Mouse (Mus musculus) heart, adult 2 months (tissue): Measurements from ENCODE around the gene Nit1. TPM values are rescaled to one million over a fixed set of nuclear protein-coding genes. Genes with fewer than 3 reads are reported as not detected.

Source experiments
- DNase-seq, 2 experiments: peaks; one replicate each; pipeline ENCODE4 v3.0.0; 2021
- H3K27ac ChIP-seq: fragments of 200-600 bp; 2 replicates; pipeline ENCODE4 v1.8.1; 2022
- H3K27me3 ChIP-seq: fragments of 200-500 bp; 2 replicates; pipeline ENCODE4 v1.6.1; 2012; ENCODE audit warnings: mild to moderate bottlenecking, low read length, inconsistent platforms, mixed read lengths; ENCODE audit not compliant: control insufficient read depth, insufficient read depth
- H3K36me3 ChIP-seq: fragments of 200-500 bp; 2 replicates; pipeline ENCODE4 v1.6.1; 2012; ENCODE audit warnings: low read length, inconsistent platforms; ENCODE audit not compliant: control insufficient read depth, insufficient read depth
- H3K4me1 ChIP-seq: fragments of 200-500 bp; 2 replicates; pipeline ENCODE4 v1.6.1; 2011; ENCODE audit warnings: low read length; ENCODE audit not compliant: control insufficient read depth, insufficient read depth
- H3K4me3 ChIP-seq: fragments of 200-600 bp; 2 replicates; pipeline ENCODE4 v1.8.1; 2022
- H3K79me2 ChIP-seq: fragments of 200-500 bp; replicated peaks from 2 replicates; pipeline ENCODE4 v1.6.1; 2012; ENCODE audit warnings: mild to moderate bottlenecking, inconsistent platforms, low read length, moderate library complexity, mixed read lengths; ENCODE audit not compliant: control insufficient read depth, insufficient read depth
- H3K9ac ChIP-seq: fragments of 200-500 bp; 2 replicates; pipeline ENCODE4 v1.6.1; 2012; ENCODE audit warnings: low read depth, mild to moderate bottlenecking, control low read depth, inconsistent platforms, low read length, mixed read lengths
- CTCF ChIP-seq: fragments of 200-600 bp; IDR thresholded peaks from 2 replicates; pipeline ENCODE4 v1.8.1; 2022; ENCODE audit warnings: antibody characterized with exemption, mild to moderate bottlenecking, moderate library complexity
- EP300 ChIP-seq: fragments of 200-500 bp; IDR thresholded peaks from 2 replicates; pipeline ENCODE4 v1.6.1; 2011; ENCODE audit warnings: low read depth, low read length, control low read depth; ENCODE audit not compliant: insufficient read depth
- POLR2A ChIP-seq: fragments of 200-500 bp; IDR thresholded peaks from 2 replicates; pipeline ENCODE4 v1.6.1; 2011; ENCODE audit warnings: mild to moderate bottlenecking, low read depth, low read length, control low read depth; ENCODE audit not compliant: insufficient read depth
- WGBS: fragments of 180-500 bp; shearing (Covaris S2); methylation state at CpG from one replicate; pipeline ENCODE4 v1.1.7; 2018; 5-methylcytosine and 5-hydroxymethylcytosine counted together
- intact Hi-C: fragments of 180-260 bp; cut with DNase I; formaldehyde crosslinking; loops from one replicate; pipeline ENCODE4 v1.15.1; 2025
- polyA plus RNA-seq: library from polyadenylated mRNA; depleted of rRNA; stranded (reverse); fragments of >200 nt; gene quantifications from 2 replicates; pipeline ENCODE4 v1.2.3, GENCODE M21; 2012
- total RNA-seq, 2 experiments: library from RNA; stranded (reverse); gene quantifications; 2 replicates each; pipeline ENCODE4 v1.2.3; 2021

Gene Nit1
- total and polyA plus RNA-seq, 3 experiments, result 25.9 to 40.1 (median 32.7) TPM

DNA sequence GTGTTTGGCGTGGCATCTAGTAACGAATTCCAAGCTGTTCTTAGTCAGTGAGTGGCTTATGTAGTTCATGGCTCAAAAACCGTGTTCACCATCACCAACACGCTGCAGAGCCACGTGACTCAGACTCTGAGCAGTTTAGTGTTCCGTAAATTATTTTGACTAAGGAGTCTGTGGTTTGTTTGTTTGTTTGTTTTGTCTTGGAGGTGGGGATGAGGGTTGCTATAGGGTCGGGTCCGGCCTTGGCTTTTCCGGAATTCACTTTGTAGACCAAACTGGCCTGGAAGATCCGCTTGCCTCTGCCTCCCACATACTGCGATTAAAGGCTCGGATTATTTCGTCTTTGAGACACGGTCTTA, 627 bp upstream of the Nit1 start:
- peak overlapping the region; percentile 99 for H3K4me3 ChIP-seq
- no peaks in the 10 kb centered on the region for H3K27me3 ChIP-seq
- peaks cover 9% of the 10 kb centered on the region for H3K4me1 ChIP-seq
- H3K27ac ChIP-seq, result peak overlapping the region; percentile 83
- WGBS, result 2% methylated on average over 14 of the region's 14 CpGs
- 0 out of 2 replicates have a peak, but pooled peaks cover 8% of the 10 kb centered on the region for H3K36me3 ChIP-seq
- DNase-seq, result no peak
- peaks cover 8% of the 10 kb centered on the region for H3K79me2 ChIP-seq
- H3K9ac ChIP-seq, result peak overlapping the region; percentile 83
- TF ChIP-seq EP300 (no peak), CTCF (no peak), POLR2A (no peak)
- intact Hi-C loops, result no loop called here

DNA sequence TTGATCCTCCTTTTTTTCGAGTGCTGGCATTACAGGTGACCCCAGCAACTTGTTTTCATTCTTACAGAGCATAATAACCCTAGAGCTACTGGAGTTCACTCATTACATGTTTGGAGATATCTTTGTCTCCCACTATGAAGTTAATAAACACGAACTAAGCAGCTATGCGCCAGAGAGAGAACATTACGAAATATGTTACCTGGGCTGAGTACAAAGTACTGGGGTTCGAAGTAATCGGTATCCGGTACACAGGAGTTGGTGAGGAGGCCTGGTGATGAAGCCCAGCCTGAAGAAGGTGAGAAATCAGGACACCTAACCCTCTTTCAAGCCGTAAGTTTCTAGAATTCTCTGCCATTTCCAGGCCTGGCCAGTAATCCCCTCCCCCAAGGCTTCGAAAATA, 731 bp downstream of the Nit1 start:
- Histone ChIP-seq H3K27ac (no peak overlapping the region; the same call in 1 of the 2 replicates), H3K79me2 (peaks cover 4% of the 10 kb centered on the region; the same call in 1 of the 2 replicates), H3K4me3 (peak overlapping the region; percentile 99), H3K4me1 (peaks cover 9% of the 10 kb centered on the region), H3K27me3 (no peaks in the 10 kb centered on the region), H3K9ac (no peak overlapping the region), H3K36me3 (0 out of 2 replicates have a peak, but pooled peaks cover 8% of the 10 kb centered on the region)
- DNase-seq, result no peak
- no peak for TF ChIP-seq CTCF
- TF ChIP-seq EP300, result no peak
- TF ChIP-seq POLR2A, result no peak
- WGBS, result 63% methylated on average over 9 of the region's 9 CpGs
- intact Hi-C loops, result loop anchor here (1.0 kb wide), 1 partner anchor 15 kb away; the partner anchor contains the start of gene Dedd

DNA sequence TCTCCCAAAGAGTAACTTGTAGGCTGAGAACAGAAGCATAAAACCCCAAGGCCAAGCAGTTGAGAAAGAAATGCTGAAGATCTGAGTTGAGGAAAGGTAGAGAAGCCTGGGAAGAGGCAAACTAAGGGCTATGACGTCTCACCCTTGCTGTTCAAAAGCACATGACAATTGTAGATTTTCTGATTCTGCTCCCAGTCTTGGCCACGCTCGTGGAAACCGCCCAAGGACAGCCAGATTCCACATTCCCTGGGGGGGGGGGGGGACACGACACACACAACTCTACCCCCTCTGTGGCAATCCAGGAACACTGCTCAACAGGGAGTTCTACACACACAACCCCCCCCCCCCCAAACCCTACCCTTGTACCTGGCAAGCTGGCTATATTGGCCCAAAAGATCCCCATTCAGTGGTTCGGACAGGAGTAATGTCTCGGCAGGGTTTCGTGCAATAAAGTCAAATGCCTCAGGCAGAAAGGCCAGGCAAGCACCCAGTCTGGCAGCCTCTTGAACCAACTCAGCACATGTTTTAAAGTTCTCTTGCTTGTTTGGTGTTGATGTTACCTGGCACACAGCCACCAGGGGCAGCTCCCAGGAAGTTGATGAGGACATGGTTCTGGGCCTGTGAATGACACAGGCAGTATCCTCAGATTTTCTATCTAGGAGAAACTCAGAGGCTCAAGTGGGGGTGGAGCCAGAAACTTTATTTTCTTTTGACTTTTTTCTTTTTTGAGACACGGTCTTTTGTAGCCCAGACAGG, 1.3 kb downstream of the Nit1 start:
- Histone ChIP-seq H3K27me3 (no peaks in the 10 kb centered on the region), H3K9ac (no peak overlapping the region), H3K4me1 (peaks cover 7% of the 10 kb centered on the region), H3K36me3 (0 out of 2 replicates have a peak, but pooled peaks cover 7% of the 10 kb centered on the region), H3K4me3 (no peak overlapping the region), H3K27ac (no peak overlapping the region), H3K79me2 (peaks cover 4% of the 10 kb centered on the region; the same call in 1 of the 2 replicates)
- TF ChIP-seq POLR2A (no peak), EP300 (no peak), CTCF (no peak)
- intact Hi-C loops, result no loop called here
- WGBS, result 59% methylated on average over 9 of the region's 9 CpGs
- peak; percentile 26 to 39 for DNase-seq

DNA sequence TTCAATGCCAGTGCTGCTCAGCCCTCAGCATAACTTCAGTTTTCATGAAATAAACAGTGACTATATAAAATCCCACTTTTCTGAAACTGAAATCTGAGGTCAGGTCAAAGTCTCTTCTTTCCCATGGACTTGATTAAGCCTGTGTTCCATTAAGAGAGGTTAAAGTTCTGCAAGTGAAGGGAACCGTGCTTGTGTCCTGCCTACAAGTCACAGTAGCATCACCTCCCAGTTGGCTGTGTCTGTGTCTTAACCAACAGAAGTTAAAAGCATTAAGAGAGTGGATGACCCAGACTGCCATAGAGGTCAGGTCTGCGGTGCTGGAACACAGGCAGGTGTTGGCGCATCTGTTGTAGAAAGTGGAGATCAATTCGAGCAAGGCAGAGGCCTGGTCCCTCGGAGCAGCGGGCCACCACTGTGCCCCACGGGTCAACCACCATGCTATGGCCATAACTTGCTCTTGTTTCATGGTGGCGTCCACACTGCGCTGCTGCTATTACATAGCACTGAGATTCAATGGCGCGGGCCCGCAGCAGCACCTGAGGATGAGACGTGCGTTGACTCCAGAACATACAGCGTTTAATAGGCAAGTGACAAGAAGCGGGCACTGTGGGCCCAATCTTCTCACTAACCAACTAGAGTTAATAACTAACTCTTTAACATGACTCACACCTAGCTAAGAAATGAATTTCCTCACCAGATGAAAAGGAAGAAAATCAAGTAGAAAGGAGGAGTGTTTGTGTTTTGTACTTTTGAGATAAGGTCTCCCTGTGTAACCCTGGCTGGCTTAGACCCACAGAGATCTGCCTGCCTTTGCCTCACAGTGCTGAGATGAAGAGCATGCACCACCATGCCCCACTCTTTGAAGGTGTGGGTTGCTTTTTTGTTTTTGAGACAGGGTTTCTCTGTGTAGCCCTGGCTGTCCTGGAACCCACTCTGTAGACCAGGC, 2.9 kb downstream of the Nit1 start:
- no peak overlapping the region for H3K27ac ChIP-seq
- H3K79me2 ChIP-seq, result peaks cover 4% of the 10 kb centered on the region; the same call in 1 of the 2 replicates
- no peak for TF ChIP-seq EP300
- no peak for TF ChIP-seq CTCF
- TF ChIP-seq POLR2A, result no peak
- H3K27me3 ChIP-seq, result no peaks in the 10 kb centered on the region
- no peak overlapping the region for H3K4me3 ChIP-seq
- H3K9ac ChIP-seq, result no peak overlapping the region
- no peak for DNase-seq
- WGBS, result 93% methylated on average over 16 of the region's 16 CpGs
- intact Hi-C loops, result no loop called here
- H3K36me3 ChIP-seq, result no peaks in the 10 kb centered on the region
- peaks cover 2% of the 10 kb centered on the region for H3K4me1 ChIP-seq

DNA sequence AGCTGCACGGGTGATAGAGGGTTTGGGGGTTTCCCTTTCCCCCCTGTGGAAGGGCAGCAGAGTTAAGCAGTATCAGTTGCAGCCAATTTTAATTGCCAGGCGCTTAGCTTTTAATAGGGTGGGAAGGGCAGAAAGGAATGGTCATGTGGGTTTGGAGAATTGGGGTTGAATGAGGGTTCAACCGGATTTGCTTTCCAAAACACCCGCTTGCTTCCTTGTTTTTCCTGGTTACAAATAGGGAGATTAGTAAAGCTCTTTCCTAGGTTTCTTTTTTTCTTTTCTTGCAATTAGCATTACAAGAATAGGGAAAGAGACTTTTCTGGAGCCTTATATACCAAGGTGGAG, 15.3 kb downstream of the Nit1 start:
- peak overlapping the region; percentile 100 for H3K9ac ChIP-seq
- under 1% methylated on average over 4 of the region's 4 CpGs for WGBS
- no peak for DNase-seq
- peaks cover 12% of the 10 kb centered on the region for H3K36me3 ChIP-seq
- no peak for TF ChIP-seq EP300
- no peak for TF ChIP-seq CTCF
- no peak for TF ChIP-seq POLR2A
- H3K79me2 ChIP-seq, result peaks cover 16% of the 10 kb centered on the region
- H3K4me1 ChIP-seq, result peaks cover 10% of the 10 kb centered on the region
- H3K27me3 ChIP-seq, result no peaks in the 10 kb centered on the region
- intact Hi-C loops, result no loop called here
- peak overlapping the region; percentile 99 for H3K27ac ChIP-seq
- peak overlapping the region; percentile 72 for H3K4me3 ChIP-seq
